Mouse (Mus musculus) lung, postnatal 0 days (tissue): ENCODE measurements around the gene Nat8f5.
"Not testable (repeated sequence)": the region's sequence is repeated elsewhere in the genome, so short reads cannot be mapped to it uniquely, and the experiment has no call there.

ENCODE experiments used
- CTCF ChIP-seq: IDR thresholded peaks from 2 replicates; pipeline ENCODE4 v1.5.1; 2016; ENCODE audit warnings: antibody characterized with exemption, mild to moderate bottlenecking
- EP300 ChIP-seq: IDR thresholded peaks from 2 replicates; pipeline ENCODE4 v1.6.1; 2016; ENCODE audit warnings: antibody characterized with exemption, mild to moderate bottlenecking, control low read depth

DNA sequence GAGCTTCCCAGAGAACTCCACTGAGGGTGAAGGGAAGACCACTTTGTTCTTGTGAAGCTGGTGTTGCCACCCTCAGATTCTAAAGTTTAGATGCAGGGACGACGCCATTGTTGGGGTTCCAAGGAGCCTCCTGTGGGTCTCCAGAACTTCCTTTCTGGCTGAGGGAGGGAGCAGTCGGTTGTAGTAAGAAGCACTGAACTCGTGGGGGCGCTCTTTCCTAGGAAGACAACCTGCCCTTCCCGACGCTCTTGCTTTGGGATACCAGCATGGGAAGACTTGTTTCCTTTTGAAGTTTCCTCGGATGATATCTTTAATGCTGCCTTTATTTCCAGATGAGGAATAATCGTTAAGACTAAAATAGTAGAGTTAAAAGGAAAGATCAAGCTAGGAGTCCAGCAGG is 16.1 kb upstream of the Nat8f5 start:
- peak; percentile 53 for TF ChIP-seq CTCF
- not testable (repeated sequence) for TF ChIP-seq EP300
